Mouse (Mus musculus): ENCODE results near the gene Lrp6.

GRCm38 (mm10) chr6:134531950-134532349, 34.8 kb downstream of the Lrp6 start:
- TF ChIP-seq POLR2A (IDR thresholded peaks at IDR 0.05; ENCODE audit: borderline replicate concordance, extremely low read depth, low read depth, low read length): no peak
- no peak for TF ChIP-seq CTCF (IDR thresholded peaks at IDR 0.05; ENCODE audit: insufficient read depth, low read length)

All from lung, adult 2 months (tissue).